Mouse (Mus musculus) gastrocnemius, adult 8-10 months (tissue): ENCODE measurements around the gene Astn2. TPM values are rescaled to one million over a fixed set of nuclear protein-coding genes. Genes with fewer than 3 reads are reported as not detected.

Experiments
- DNase-seq, 2 experiments: peaks; one replicate each; pipeline ENCODE4 v3.0.0; 2022; ENCODE audit warnings: low spot score in 2 of 2
- total RNA-seq, 4 experiments: library from RNA; stranded (reverse); gene quantifications; 2 replicates each; pipeline ENCODE4 v1.2.4; 2022

Astn2 gene
- total RNA-seq, 4 experiments from 2014 or later, result 0.64 to 0.82 (median 0.74) TPM

- DNase-seq, result no peak
These were observed 978.0 kb downstream of the Astn2 start for GRCm38 (mm10) chr4:65426437-65426836.

- DNase-seq, result no peak
These were observed 981.3 kb downstream of the Astn2 start for GRCm38 (mm10) chr4:65423068-65423625.

GRCm38 (mm10) chr4:65421272-65421671, 983.1 kb downstream of the Astn2 start:
- DNase-seq, result no peak

- no peak for DNase-seq
These were observed 983.9 kb downstream of the Astn2 start for GRCm38 (mm10) chr4:65420511-65420931.

GRCm38 (mm10) chr4:65415507-65415906, 988.9 kb downstream of the Astn2 start:
- DNase-seq, result no peak

GRCm38 (mm10) chr4:65402836-65403634, 1001.4 kb downstream of the Astn2 start:
- no peak for DNase-seq

- DNase-seq, result no peak
These were observed 1002.1 kb downstream of the Astn2 start for GRCm38 (mm10) chr4:65402286-65402685.

DNA sequence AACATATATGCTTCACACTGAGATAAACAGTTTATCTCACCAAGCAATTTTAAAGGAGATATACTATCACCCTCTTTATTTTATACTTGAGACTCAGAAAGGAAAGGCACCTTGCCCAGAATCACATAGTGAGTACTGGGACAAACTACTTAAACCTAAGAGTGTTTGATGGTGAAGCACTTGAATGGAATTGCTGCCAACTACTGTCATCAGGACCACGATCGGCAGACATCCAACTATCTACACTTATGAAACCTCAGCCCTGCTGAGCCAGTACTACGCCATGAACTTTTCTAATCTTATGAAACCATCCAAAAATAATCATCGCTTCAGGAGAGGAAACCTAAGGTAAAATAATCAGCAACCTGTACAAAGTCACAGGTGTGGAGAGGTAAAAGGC, 1005.0 kb downstream of the Astn2 start:
- no peak for DNase-seq

GRCm38 (mm10) chr4:65396806-65397205, 1007.6 kb downstream of the Astn2 start:
- no peak for DNase-seq

DNA sequence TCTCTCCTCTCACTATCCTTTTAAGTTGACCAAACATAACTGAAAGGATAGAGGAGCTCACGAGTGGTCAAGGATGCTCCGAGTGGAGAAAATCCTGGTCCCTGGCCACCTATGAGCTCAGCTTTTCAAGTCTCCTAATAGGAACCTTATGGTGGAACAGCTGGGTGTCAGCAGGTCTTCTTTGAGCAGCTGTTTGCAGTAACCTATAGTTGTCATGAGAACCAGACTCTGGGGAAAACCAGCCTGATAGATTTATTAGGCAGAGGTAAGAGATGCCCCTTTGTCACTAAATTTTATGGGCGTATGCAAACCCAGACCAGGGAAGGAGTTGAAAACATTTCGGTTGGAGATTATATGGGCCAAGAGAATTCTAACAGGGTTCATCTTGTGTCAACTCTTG, 1013.4 kb downstream of the Astn2 start:
- no peak for DNase-seq

- no peak for DNase-seq
These were observed 1021.3 kb downstream of the Astn2 start for GRCm38 (mm10) chr4:65383070-65383469.

- no peak for DNase-seq
These were observed 1025.0 kb downstream of the Astn2 start for GRCm38 (mm10) chr4:65379461-65379860.

DNA sequence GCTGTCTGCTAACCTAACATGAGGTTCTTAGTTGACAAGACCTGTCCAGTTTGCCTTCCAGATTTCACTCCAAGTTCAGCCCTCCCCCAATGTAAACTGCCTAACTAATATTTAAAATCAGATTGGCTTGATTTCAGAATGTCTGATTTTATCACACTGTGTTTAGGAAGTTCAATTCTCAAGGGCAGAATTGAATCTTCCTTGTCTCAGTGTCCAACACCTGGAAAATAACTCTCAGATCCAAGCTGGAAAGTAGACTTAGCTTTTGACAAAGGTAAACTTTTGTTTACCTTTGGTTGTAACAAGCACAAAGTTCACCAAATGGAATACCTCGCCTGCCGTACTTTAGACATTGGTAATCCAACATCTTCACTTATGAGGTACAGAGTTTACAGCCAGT, 1027.8 kb downstream of the Astn2 start:
- DNase-seq, result no peak

GRCm38 (mm10) chr4:65373841-65374240, 1030.6 kb downstream of the Astn2 start:
- DNase-seq, result no peak

DNA sequence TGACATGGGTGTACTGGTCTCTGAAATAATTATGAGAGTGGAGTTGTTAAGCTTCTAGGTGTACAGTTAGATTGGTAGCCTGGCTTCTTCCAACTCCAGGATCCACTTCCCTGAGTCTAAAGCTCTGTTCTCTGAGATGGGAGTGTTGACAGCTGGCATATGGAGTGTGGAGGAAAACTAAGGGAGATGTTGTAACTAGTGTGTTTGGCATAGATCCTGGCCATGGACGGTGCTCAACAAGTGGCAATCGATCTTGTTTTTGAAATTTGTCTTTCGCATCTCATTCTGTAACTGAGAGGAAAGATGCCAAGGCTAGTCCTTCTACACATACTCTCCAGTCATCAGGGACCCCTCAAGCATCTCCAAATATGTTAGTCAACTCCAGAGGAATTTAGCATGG, 1031.7 kb downstream of the Astn2 start:
- peak in 1 of 2 experiments; percentile 16 for DNase-seq

DNA sequence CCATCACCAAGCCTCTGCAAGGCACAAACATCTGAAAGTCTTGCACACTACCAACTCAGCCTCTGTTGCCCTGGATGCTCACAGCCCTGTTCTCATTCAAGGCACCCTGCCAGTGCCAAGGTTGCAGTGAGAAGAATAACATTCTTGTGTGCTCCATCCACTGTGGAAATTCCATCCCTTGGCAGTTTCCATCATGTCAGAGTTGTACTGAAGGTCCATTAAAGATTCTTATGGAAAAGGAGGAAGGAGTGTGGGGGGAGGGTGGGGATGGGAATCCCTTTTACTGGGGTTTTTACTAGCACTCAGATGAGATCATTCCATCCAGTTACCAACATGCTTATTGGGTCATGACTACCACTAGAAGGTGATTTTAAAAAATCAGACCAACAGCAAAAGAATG, 1037.3 kb downstream of the Astn2 start:
- no peak for DNase-seq

GRCm38 (mm10) chr4:65354580-65354979, 1049.8 kb downstream of the Astn2 start:
- no peak for DNase-seq

- no peak for DNase-seq
These were observed 1053.9 kb downstream of the Astn2 start for GRCm38 (mm10) chr4:65350521-65350920.

- no peak for DNase-seq
These were observed 1062.6 kb downstream of the Astn2 start for GRCm38 (mm10) chr4:65341766-65342165.

DNA sequence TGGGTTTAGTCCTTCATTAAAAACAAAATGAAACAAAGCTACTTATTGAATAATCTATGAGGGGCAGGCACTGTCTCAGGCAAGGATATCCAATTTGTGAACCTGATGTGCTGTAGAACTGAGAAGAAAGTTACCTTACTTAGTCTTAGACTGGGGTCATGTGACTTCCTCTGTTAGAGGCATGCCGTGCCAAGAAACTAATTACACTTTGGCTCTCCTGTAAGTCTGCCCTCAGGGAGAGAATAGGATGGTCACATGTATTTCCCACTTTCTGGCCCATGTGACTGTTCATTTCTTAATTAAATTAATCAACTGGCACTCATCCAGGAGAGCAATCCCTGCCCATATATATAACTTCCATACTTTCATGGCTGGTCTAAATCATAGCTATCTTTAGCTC, 1070.7 kb downstream of the Astn2 start:
- no peak for DNase-seq
